Mouse (Mus musculus) C2C12 (cell line): Measurements from ENCODE around the gene Mia.

Source experiments
- CEBPB ChIP-seq: IDR thresholded peaks from one replicate; pipeline ENCODE4 v1.6.1; 2011; ENCODE audit warnings: low read depth, mild to moderate bottlenecking, control low read depth, moderate library complexity
- CTCF ChIP-seq: IDR thresholded peaks from one replicate; pipeline ENCODE4 v1.5.1; 2011; ENCODE audit not compliant: control insufficient read depth, insufficient read depth, insufficient read length
- FOSL1 ChIP-seq: IDR thresholded peaks from one replicate; pipeline ENCODE4 v1.8.0; 2011; ENCODE audit warnings: mild to moderate bottlenecking, low read length; ENCODE audit not compliant: poor library complexity, insufficient read depth, severe bottlenecking
- MAX ChIP-seq: IDR thresholded peaks from one replicate; pipeline ENCODE4 v1.6.1; 2011; ENCODE audit warnings: mild to moderate bottlenecking, control low read depth
- MYOD1 ChIP-seq: IDR thresholded peaks from one replicate; pipeline ENCODE4 v1.6.1; 2011; ENCODE audit warnings: low read depth; ENCODE audit not compliant: control insufficient read depth, insufficient read length
- MYOG ChIP-seq: IDR thresholded peaks from one replicate; pipeline ENCODE4 v1.6.1; 2011; ENCODE audit not compliant: control insufficient read depth, insufficient read length; ENCODE audit errors: extremely low read depth
- USF1 ChIP-seq: IDR thresholded peaks from one replicate; pipeline ENCODE4 v1.6.1; 2011; ENCODE audit warnings: low read depth, mild to moderate bottlenecking, control low read depth, moderate library complexity

- TF ChIP-seq CTCF = no peak
- TF ChIP-seq MAX = no peak
- no peak for TF ChIP-seq MYOD1
- no peak for TF ChIP-seq USF1
- no peak for TF ChIP-seq CEBPB
- no peak for TF ChIP-seq MYOG
- no peak for TF ChIP-seq FOSL1
Measured at GRCm38 (mm10) chr7:27227676-27228075, 46.7 kb upstream of the Mia start.
